Mouse (Mus musculus) bone marrow, adult 2 months (tissue): ENCODE measurements at regions not wholly inside any gene's neighbourhood (a gene's known extent, or its start where the extent isn't known, plus 50 kb on each side); places are given as distances from the start of the nearest gene placed in this dataset.

Source experiments
- CTCF ChIP-seq: fragments of 200-500 bp; IDR thresholded peaks from 2 replicates; pipeline ENCODE4 v1.5.1; 2011; ENCODE audit warnings: low read length, control low read depth; ENCODE audit not compliant: control insufficient read depth, insufficient read depth
- POLR2A ChIP-seq: fragments of 200-500 bp; IDR thresholded peaks from 2 replicates; pipeline ENCODE4 v1.6.1; 2011; ENCODE audit warnings: low read depth, mild to moderate bottlenecking, control low read depth, low read length, borderline replicate concordance; ENCODE audit not compliant: control insufficient read depth

DNA sequence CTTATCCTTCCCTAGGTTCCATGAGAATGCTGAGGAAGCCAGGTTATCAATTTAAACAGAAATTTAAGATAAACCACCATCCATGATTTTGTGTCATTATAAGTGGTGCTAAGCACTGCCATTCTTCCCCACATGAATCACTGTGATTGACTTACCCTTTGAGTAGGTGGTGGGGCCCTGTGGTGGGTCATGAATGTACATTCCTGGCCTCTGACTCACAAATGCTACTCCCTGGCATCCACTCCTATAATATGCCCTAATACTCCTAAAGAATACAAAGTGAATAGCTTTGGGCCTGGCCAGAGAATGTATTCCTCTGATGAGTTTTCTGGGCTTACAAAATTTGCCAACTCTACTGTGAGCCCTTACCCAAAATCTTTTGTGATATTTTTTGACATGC, 325.6 kb upstream of the Hsf2 start:
- no peak for TF ChIP-seq CTCF
- no peak for TF ChIP-seq POLR2A
